In the genomic region with DNA sequence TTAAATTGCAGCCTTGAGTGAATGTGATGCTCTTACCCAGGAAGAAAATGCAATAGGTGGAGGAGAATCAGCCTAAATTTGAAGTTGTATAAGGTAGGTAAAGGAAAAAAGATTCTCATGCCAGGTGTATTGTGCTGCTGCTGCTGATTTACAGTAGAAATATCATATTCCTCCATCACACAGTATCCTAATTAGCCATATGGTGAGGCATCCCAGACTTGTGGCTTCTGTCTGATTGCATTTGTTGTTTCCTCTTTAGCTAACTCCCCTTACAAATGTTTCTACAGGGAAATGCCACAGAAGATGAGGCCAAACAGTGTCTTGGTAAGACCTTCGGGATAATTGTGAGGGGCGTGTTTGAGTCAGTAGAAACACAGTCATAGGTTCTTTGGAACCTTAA, we compare ENCODE assay signal across 14 mouse cellular contexts.
"Had no signal": no experiment of that assay in that cellular context is flagged by ENCODE, and none has a peak within 500 bp of the region (broad histone marks: within the 10 kb centered on the region; RNA-seq: fewer than 3 reads in every experiment).

No protein-coding gene starts in this region.

- DNase-seq: lung, adult 18-20 months; lung, embryonic 14.5 days; lung, postnatal 10 days; lung, postnatal 4 days; midbrain, embryonic 14.5 days; retina, postnatal 1 day; right cerebral cortex, adult 18-20 months; right cerebral cortex, postnatal 25 days; right cerebral cortex, postnatal 4 days; spleen, adult 18-20 months; thymus, adult 18-20 months; thymus, postnatal 14 days; thymus, postnatal 36 days had no signal

- ATAC-seq: midbrain, embryonic 16.5 days had no signal
